Mouse (Mus musculus) gastrocnemius, postnatal 25 days (tissue): Measurements from ENCODE around the gene Sirpb1a. TPM values are rescaled to one million over a fixed set of nuclear protein-coding genes. Genes with fewer than 3 reads are reported as not detected.
"Not testable (repeated sequence)": the region's sequence is repeated elsewhere in the genome, so short reads cannot be mapped to it uniquely, and the experiment has no call there.

Source experiments
- DNase-seq: peaks from one replicate; pipeline ENCODE4 v3.0.0; 2022
- long read RNA-seq, 2 experiments: library from polyadenylated mRNA; stranded (forward); transcript quantifications; one replicate each; pipeline ENCODE4 v2.0.0; 2021
- total RNA-seq, 2 experiments: library from RNA; stranded (reverse); gene quantifications; 1 replicate in 1 of 2; 2 replicates in 1 of 2; pipeline ENCODE4 v1.2.3; 2021

Gene Sirpb1a
- total RNA-seq, result not detected
- long read RNA-seq, experiment 1, result 0 reads
- long read RNA-seq, experiment 2, result 0 reads

- not testable (repeated sequence) for DNase-seq
Observed at GRCm38 (mm10) chr3:15426447-15426846, at the start of gene Sirpb1a. TSS of gene Sirpb1a (minus strand) at chr3:15426520.

- not testable (repeated sequence) for DNase-seq
Observed at GRCm38 (mm10) chr3:15474831-15475230, 48.5 kb upstream of the Sirpb1a start.

- DNase-seq, result not testable (repeated sequence)
Observed at GRCm38 (mm10) chr3:15470158-15470557, 43.8 kb upstream of the Sirpb1a start.

GRCm38 (mm10) chr3:15443936-15444335 lies 17.6 kb upstream of the Sirpb1a start:
- DNase-seq, result not testable (repeated sequence)

DNA sequence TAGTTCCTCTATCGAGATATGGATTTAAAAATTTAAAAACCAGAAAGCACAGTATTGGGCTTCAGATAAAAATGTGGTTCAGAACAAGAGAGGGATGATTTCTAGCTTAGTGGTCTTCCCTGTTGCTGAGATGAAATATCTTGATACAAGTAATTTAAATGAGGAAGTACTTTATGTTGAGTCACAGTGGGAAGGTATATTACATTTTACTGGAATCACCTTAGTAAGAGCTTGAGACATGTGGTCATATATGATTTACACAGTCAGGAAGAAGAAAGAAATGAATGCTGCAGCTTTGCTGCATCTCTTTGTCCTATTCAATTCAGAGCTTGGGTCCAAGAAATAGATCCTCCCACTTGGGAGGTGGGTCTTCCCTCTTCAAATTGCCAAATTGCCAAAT lies 13.5 kb upstream of the Sirpb1a start:
- DNase-seq, result not testable (repeated sequence)

DNA sequence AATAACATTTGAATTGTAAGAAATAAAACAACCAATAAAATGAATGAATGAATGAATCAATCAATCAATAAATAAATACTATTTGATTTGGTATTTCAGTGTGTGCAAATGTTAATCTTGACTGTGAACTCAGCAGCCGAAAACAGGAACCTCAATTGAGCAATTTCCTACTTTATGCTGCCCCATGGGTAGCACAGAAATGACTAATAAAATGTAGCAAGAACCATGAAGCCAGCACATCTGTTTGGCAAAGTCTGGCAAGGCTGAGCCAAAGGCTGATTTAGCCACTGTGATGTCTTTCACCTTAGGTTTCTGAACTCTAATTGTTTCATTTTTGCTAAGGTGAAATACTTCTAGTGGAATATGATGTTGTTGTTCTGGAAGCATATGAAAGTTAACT lies 1.6 kb upstream of the Sirpb1a start:
- DNase-seq, result no peak

DNA sequence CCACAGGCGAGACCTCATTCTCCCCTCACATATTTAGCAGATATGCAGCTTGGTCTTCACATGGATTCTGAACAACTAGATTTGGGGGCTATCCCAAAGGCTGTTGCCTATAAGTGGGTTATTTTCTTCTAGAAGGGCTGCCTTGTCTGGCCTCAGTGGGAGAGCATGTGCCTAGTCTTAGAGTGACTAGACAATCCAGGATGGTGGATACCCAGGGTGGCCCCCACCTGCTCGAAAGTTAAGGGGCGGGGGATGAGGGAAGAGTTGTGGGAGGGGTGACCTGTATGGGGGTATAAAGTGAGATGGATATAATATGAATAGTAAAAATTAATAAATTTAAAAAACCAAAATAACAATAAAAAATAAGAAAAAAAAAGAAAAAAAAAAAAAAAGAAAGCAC lies 70.6 kb downstream of the Sirpb1a start:
- not testable (repeated sequence) for DNase-seq

GRCm38 (mm10) chr3:15350318-15350717 lies 76.0 kb downstream of the Sirpb1a start:
- not testable (repeated sequence) for DNase-seq

GRCm38 (mm10) chr3:15345606-15346005 lies 80.7 kb downstream of the Sirpb1a start:
- not testable (repeated sequence) for DNase-seq

DNA sequence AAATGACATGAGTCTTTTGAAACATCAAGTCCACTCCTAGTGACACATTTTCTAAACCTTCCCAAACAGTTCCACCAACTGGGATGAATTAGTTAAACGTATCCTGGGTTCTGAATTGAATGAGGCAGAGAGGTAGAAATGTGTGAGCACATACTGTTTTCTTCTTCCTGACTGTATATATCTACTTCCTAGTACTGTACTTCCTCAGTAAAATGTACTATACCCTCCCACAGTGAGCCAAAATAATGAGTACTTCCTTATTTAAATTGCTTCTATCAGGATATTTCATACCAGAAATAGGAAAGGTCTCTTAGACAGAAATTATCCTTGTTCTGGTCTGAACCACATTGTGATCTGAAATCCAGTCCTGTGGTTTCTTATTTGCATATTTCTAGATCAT lies 86.0 kb downstream of the Sirpb1a start:
- no peak for DNase-seq

DNA sequence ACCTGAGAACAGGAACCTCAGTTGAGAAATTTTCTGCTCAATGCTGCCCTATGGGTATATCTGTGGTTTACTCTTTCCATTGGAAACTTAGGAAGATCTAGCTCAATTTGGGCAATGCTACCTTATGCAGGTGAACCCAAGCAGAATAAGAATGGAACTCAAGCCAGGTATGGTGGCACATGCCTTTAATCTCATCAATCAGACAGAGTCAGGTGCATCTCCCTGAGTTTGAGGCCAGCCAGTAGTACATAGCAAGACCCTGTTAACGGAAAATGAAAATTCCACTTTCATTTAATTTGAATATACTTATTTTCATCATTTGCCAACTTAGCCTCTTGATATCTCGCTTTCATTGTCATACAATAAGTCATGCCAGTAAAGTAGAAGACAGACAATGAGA lies 92.1 kb downstream of the Sirpb1a start:
- no peak for DNase-seq

- no peak for DNase-seq
Observed at GRCm38 (mm10) chr3:15332063-15332462, 94.3 kb downstream of the Sirpb1a start, which contains the start of gene Gm9733. TSS of gene Gm9733 (minus strand) at chr3:15332302.

- DNase-seq, result no peak
Observed at GRCm38 (mm10) chr3:15331545-15331944, 94.8 kb downstream of the Sirpb1a start.

DNA sequence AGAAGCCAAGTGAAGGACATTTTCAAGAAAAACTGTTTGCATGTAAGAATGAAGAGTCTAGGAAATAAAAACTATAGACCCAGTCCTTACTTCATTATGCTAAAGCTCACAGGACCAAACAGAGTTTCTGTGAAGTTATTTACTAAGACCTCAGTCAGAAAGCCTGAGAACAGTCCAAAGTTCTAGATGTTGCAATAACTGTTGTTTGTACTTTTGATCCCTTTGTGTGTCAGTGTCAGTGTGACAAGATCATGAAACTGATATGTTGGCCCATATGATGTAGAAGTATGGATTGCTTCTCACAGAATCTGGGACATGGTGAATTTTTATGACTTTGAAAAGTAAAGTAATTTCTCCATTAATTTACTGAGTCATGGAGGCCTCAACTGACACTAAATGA lies 96.8 kb downstream of the Sirpb1a start:
- no peak for DNase-seq

Other genes with a start within 250 kb of the Sirpb1a start
- not detected for gene Gm9733, start 94.2 kb downstream of the Sirpb1a start, total RNA-seq
- gene Sirpb1b, start 148.5 kb upstream of the Sirpb1a start, total RNA-seq, result not detected